11 mouse cellular contexts compared by ENCODE assay signal in the genomic region with DNA sequence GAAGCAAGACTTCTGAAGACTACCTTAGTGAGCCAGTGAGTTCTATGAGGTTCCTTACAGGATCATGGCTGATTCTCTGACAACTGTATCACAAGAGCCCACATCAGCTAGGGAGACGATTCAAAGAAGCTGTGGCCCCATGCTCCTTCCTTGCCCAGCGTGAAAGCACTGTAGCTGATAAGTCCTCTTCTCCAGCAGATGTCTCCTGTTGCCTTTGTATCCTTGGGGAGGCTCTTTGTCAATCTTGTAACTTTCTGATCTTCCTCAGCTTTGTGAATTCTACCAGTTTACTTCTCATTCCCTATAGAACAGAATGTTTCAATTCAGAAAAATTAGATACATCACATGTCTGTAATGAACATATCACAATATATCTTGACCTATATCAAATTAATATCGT.
"Had no signal": no experiment of that assay in that cellular context is flagged by ENCODE, and none has a peak within 500 bp of the region (broad histone marks: within the 10 kb centered on the region; RNA-seq: fewer than 3 reads in every experiment).

No protein-coding gene starts in this region.

- H3K9me3 ChIP-seq: kidney, embryonic 15.5 days; limb, embryonic 10.5 days; liver, embryonic 12.5 days; midbrain, embryonic 13.5 days; stomach, embryonic 15.5 days had no signal

- H3K4me1 ChIP-seq: kidney, embryonic 15.5 days; liver, embryonic 12.5 days; stomach, embryonic 15.5 days had no signal

- H3K9ac ChIP-seq: kidney, embryonic 15.5 days; liver, embryonic 12.5 days; lung, embryonic 14.5 days; midbrain, embryonic 13.5 days; stomach, embryonic 15.5 days had no signal

- H3K36me3 ChIP-seq: kidney, embryonic 15.5 days; limb, embryonic 10.5 days; liver, embryonic 12.5 days; midbrain, embryonic 13.5 days; stomach, embryonic 15.5 days had no signal

- H3K4me3 ChIP-seq: kidney, embryonic 15.5 days; limb, embryonic 10.5 days; liver, embryonic 12.5 days; midbrain, embryonic 13.5 days; stomach, embryonic 15.5 days had no signal

- H3K27ac ChIP-seq: kidney, embryonic 15.5 days; liver, embryonic 12.5 days; midbrain, embryonic 13.5 days; stomach, embryonic 15.5 days had no signal

- DNase-seq: kidney, adult 18-20 months; kidney, postnatal 25 days; lung, embryonic 14.5 days; lung, postnatal 14 days; right cerebral cortex, postnatal 14 days; thymus, postnatal 36 days had no signal

- H3K4me2 ChIP-seq: kidney, embryonic 15.5 days; liver, embryonic 12.5 days; lung, embryonic 14.5 days; midbrain, embryonic 13.5 days; stomach, embryonic 15.5 days had no signal

- H3K27me3 ChIP-seq: kidney, embryonic 15.5 days; liver, embryonic 12.5 days; midbrain, embryonic 13.5 days; stomach, embryonic 15.5 days had no signal

- ATAC-seq: liver, embryonic 12.5 days; midbrain, embryonic 13.5 days had no signal
